Mouse (Mus musculus) embryonic facial prominence, embryonic 11.5 days (tissue): Measurements from ENCODE around the gene Cyp2w1. TPM values are rescaled to one million over a fixed set of nuclear protein-coding genes. Genes with fewer than 3 reads are reported as not detected.
A peak's percentile ranks its signal among the peaks of the same experiment; 100 is the strongest.

ENCODE experiments used
- microRNA counts: library from miRNA; unstranded; fragments of <30 nt; microRNA quantifications from one replicate; lab custom pipeline; 2016
- microRNA-seq: library from miRNA; unstranded; fragments of <30 nt; microRNA quantifications from one replicate; pipeline ENCODE4, GENCODE M21; 2016; ENCODE audit warnings: borderline number of aligned reads
- polyA plus RNA-seq: library from polyadenylated mRNA; unstranded; fragments of >200 nt; fragmentation: Nextera tagmentation; extraction: Ambion mirVana; gene quantifications from 2 replicates; pipeline ENCODE4 v1.2.1, GENCODE M21; 2014

The Cyp2w1 gene
- polyA plus RNA-seq, 1 experiment from 2014 or later = 0.41 TPM

MicroRNAs within 50 kb of the gene (microRNA counts, 519-probe panel; counts per million panel counts)
- not detected for microRNA mmu-miR-339-3p (lab: Ali Mortazavi, UCI)
- microRNA mmu-miR-339-5p (lab: Ali Mortazavi, UCI) = not detected

Small RNA genes lying within 50 kb of the gene (microRNA-seq; reads per million reads assigned to microRNA genes)
- gene Mir339 = 526 reads per million, percentile 64 among the genes with 10 or more reads in this experiment

Other genes with a start within 250 kb of the Cyp2w1 start
- 8.7 and 11.7 TPM in 2 replicates for gene Prkar1b, start 202.6 kb upstream of the Cyp2w1 start, polyA plus RNA-seq
- gene Dnaaf5, start 202.4 kb upstream of the Cyp2w1 start, polyA plus RNA-seq = 6.8 and 7.4 TPM in 2 replicates
- 42.9 and 45.9 TPM in 2 replicates for gene Sun1, start 152.0 kb upstream of the Cyp2w1 start, polyA plus RNA-seq
- 123 and 146 TPM in 2 replicates for gene Get4, start 100.3 kb upstream of the Cyp2w1 start, polyA plus RNA-seq
- gene Adap1, start 27.0 kb upstream of the Cyp2w1 start, polyA plus RNA-seq = 1.6 and 1.7 TPM in 2 replicates
- 116 and 123 TPM in 2 replicates for gene Cox19, start 1.2 kb upstream of the Cyp2w1 start, polyA plus RNA-seq
- gene Gpr146, start 25.1 kb downstream of the Cyp2w1 start, polyA plus RNA-seq = 1.6 and 1.7 TPM in 2 replicates
- 0.18 and 0.27 TPM in 2 replicates for gene C130050O18Rik, start 52.7 kb downstream of the Cyp2w1 start, polyA plus RNA-seq
- 0.42 and 0.82 TPM in 2 replicates for gene Gper1, start 70.5 kb downstream of the Cyp2w1 start, polyA plus RNA-seq
- gene 3110082I17Rik, start 107.9 kb downstream of the Cyp2w1 start, polyA plus RNA-seq = 27.1 and 28.8 TPM in 2 replicates
- gene Zfand2a, start 131.9 kb downstream of the Cyp2w1 start, polyA plus RNA-seq = 5.4 and 6.4 TPM in 2 replicates
- 3.0 and 5.9 TPM in 2 replicates for gene Uncx, start 190.9 kb downstream of the Cyp2w1 start, polyA plus RNA-seq